Mouse (Mus musculus): Measurements from ENCODE around the gene Hyls1. TPM values are rescaled to one million over a fixed set of nuclear protein-coding genes. Genes with fewer than 3 reads are reported as not detected.

The Hyls1 gene
- polyA plus RNA-seq, 1 experiment from 2014 or later: 15.0 TPM

- 88% methylated on average over 6 of the region's 6 CpGs for WGBS
- H3K27ac ChIP-seq (replicated peaks): no peak overlapping the region
- no peak overlapping the region for H3K4me3 ChIP-seq (replicated peaks)
- H3K9me3 ChIP-seq (replicated peaks): no peaks in the 10 kb centered on the region
- no peaks in the 10 kb centered on the region for H3K27me3 ChIP-seq (replicated peaks)
- no peak overlapping the region for H3K9ac ChIP-seq (replicated peaks)
- H3K4me1 ChIP-seq: peaks cover 12% of the 10 kb centered on the region
- no peak for ATAC-seq (ENCODE audit: low FRiP score)
- no peak overlapping the region for H3K4me2 ChIP-seq
- H3K36me3 ChIP-seq: no peaks in the 10 kb centered on the region
These were observed 49.4 kb downstream of the Hyls1 start for GRCm38 (mm10) chr9:35520631-35521348.

- ATAC-seq (ENCODE audit: low FRiP score): no peak
- Histone ChIP-seq H3K27me3 (replicated peaks) (no peaks in the 10 kb centered on the region), H3K9ac (replicated peaks) (no peak within 1 kb of the TSS), H3K9me3 (replicated peaks) (no peaks in the 10 kb centered on the region), H3K4me2 (no peak within 1 kb of the TSS), H3K4me1 (no peaks in the 10 kb centered on the region), H3K27ac (replicated peaks) (no peak within 1 kb of the TSS), H3K4me3 (replicated peaks) (no peak within 1 kb of the TSS), H3K36me3 (no peaks in the 10 kb centered on the region)
- 73% methylated on average over 3 of the region's 3 CpGs for WGBS
These were observed 52.0 kb downstream of the Hyls1 start, which contains the start of gene Gm1113 for GRCm38 (mm10) chr9:35518169-35518568. Gene Gm1113 (minus strand): TSS chr9:35518269.

- Histone ChIP-seq H3K4me2 (no peak overlapping the region), H3K4me1 (no peaks in the 10 kb centered on the region), H3K9me3 (replicated peaks) (no peaks in the 10 kb centered on the region), H3K9ac (replicated peaks) (no peak overlapping the region), H3K4me3 (replicated peaks) (no peak overlapping the region), H3K27ac (replicated peaks) (no peak overlapping the region), H3K36me3 (no peaks in the 10 kb centered on the region), H3K27me3 (replicated peaks) (no peaks in the 10 kb centered on the region)
- 95% methylated on average over 16 of the region's 16 CpGs for WGBS
- ATAC-seq (ENCODE audit: low FRiP score): no peak
These were observed 53.5 kb downstream of the Hyls1 start for GRCm38 (mm10) chr9:35516711-35517110.

GRCm38 (mm10) chr9:35516182-35516581 lies 54.0 kb downstream of the Hyls1 start:
- no peaks in the 10 kb centered on the region for H3K36me3 ChIP-seq
- H3K4me2 ChIP-seq: no peak overlapping the region
- H3K27me3 ChIP-seq (replicated peaks): no peaks in the 10 kb centered on the region
- no peaks in the 10 kb centered on the region for H3K9me3 ChIP-seq (replicated peaks)
- no peak for ATAC-seq (ENCODE audit: low FRiP score)
- H3K4me3 ChIP-seq (replicated peaks): no peak overlapping the region
- WGBS: 83% methylated on average over 5 of the region's 5 CpGs
- no peaks in the 10 kb centered on the region for H3K4me1 ChIP-seq
- no peak overlapping the region for H3K27ac ChIP-seq (replicated peaks)
- H3K9ac ChIP-seq (replicated peaks): no peak overlapping the region

GRCm38 (mm10) chr9:35513900-35514299 lies 56.3 kb downstream of the Hyls1 start:
- no peak for ATAC-seq (ENCODE audit: low FRiP score)
- Histone ChIP-seq H3K9me3 (replicated peaks) (no peaks in the 10 kb centered on the region), H3K36me3 (no peaks in the 10 kb centered on the region), H3K27ac (replicated peaks) (no peak overlapping the region), H3K4me1 (no peaks in the 10 kb centered on the region), H3K4me3 (replicated peaks) (no peak overlapping the region), H3K4me2 (no peak overlapping the region), H3K27me3 (replicated peaks) (no peaks in the 10 kb centered on the region), H3K9ac (replicated peaks) (no peak overlapping the region)
- WGBS: 88% methylated on average over 4 of the region's 4 CpGs

Other genes with a start within 250 kb of the Hyls1 start
- 3.3 and 3.6 TPM in 2 replicates for gene Cdon, start 149.3 kb downstream of the Hyls1 start, polyA plus RNA-seq (2015; fragmentation: Nextera tagmentation; extraction: Ambion mirVana)
- not detected in 2 replicates for gene Gm1113, start 52.1 kb downstream of the Hyls1 start, polyA plus RNA-seq (2015; fragmentation: Nextera tagmentation; extraction: Ambion mirVana)
- gene Ddx25, start 11.9 kb downstream of the Hyls1 start, polyA plus RNA-seq (2015; fragmentation: Nextera tagmentation; extraction: Ambion mirVana): 25.6 and 30.2 TPM in 2 replicates
- gene Pus3, start 11.8 kb downstream of the Hyls1 start, polyA plus RNA-seq (2015; fragmentation: Nextera tagmentation; extraction: Ambion mirVana): 15.5 and 16.9 TPM in 2 replicates
- gene Pate2, start 114 bp downstream of the Hyls1 start, polyA plus RNA-seq (2015; fragmentation: Nextera tagmentation; extraction: Ambion mirVana): 0.89 and 0.97 TPM in 2 replicates
- not detected in 2 replicates for gene Pate4, start 41.5 kb upstream of the Hyls1 start, polyA plus RNA-seq (2015; fragmentation: Nextera tagmentation; extraction: Ambion mirVana)
- not detected in 2 replicates for gene Pate3, start 77.8 kb upstream of the Hyls1 start, polyA plus RNA-seq (2015; fragmentation: Nextera tagmentation; extraction: Ambion mirVana)
- not detected in 2 replicates for gene Pate1, start 117.0 kb upstream of the Hyls1 start, polyA plus RNA-seq (2015; fragmentation: Nextera tagmentation; extraction: Ambion mirVana)
- not detected in 2 replicates for gene Gm17677, start 170.7 kb upstream of the Hyls1 start, polyA plus RNA-seq (2015; fragmentation: Nextera tagmentation; extraction: Ambion mirVana)
- not detected in 2 replicates for gene Gm17727, start 207.7 kb upstream of the Hyls1 start, polyA plus RNA-seq (2015; fragmentation: Nextera tagmentation; extraction: Ambion mirVana)
- gene Gm27235, start 219.7 kb upstream of the Hyls1 start, polyA plus RNA-seq (2015; fragmentation: Nextera tagmentation; extraction: Ambion mirVana): not detected in 2 replicates
- gene D730048I06Rik, start 219.7 kb upstream of the Hyls1 start, polyA plus RNA-seq (2015; fragmentation: Nextera tagmentation; extraction: Ambion mirVana): not detected in 2 replicates